Mouse (Mus musculus): ENCODE measurements at regions not wholly inside any gene's neighbourhood (a gene's known extent, or its start where the extent isn't known, plus 50 kb on each side); places are given as distances from the start of the nearest gene placed in this dataset.
A peak's percentile ranks its signal among the peaks of the same experiment; 100 is the strongest.

DNA sequence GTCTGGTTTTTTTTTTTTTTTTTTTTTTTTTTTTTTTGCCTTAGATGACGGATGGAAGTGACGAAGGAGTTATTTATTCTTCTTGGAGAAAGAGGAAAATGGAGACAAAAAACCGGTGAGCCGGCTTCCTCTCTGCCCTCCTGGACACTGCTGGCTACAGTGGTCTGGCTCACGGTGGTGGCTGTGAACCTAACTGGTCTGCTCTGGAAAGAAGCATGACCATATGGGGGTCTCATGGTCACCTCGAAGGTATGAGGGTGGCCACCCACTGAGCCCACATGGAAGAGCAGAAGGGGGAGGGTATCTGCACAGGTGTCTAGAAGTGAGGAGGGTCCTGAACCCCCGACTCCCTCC, 116.7 kb upstream of the Sulf2 start:
- H3K27ac ChIP-seq: no peak overlapping the region
- no peaks in the 10 kb centered on the region for H3K79me2 ChIP-seq (ENCODE audit: inconsistent target)
- no peaks in the 10 kb centered on the region for H3K36me3 ChIP-seq (ENCODE audit: inconsistent target)
- H3K4me3 ChIP-seq (ENCODE audit: inconsistent target): no peak overlapping the region
- 79% methylated on average over 6 of the region's 7 CpGs for WGBS (ENCODE audit: missing documents)

DNA sequence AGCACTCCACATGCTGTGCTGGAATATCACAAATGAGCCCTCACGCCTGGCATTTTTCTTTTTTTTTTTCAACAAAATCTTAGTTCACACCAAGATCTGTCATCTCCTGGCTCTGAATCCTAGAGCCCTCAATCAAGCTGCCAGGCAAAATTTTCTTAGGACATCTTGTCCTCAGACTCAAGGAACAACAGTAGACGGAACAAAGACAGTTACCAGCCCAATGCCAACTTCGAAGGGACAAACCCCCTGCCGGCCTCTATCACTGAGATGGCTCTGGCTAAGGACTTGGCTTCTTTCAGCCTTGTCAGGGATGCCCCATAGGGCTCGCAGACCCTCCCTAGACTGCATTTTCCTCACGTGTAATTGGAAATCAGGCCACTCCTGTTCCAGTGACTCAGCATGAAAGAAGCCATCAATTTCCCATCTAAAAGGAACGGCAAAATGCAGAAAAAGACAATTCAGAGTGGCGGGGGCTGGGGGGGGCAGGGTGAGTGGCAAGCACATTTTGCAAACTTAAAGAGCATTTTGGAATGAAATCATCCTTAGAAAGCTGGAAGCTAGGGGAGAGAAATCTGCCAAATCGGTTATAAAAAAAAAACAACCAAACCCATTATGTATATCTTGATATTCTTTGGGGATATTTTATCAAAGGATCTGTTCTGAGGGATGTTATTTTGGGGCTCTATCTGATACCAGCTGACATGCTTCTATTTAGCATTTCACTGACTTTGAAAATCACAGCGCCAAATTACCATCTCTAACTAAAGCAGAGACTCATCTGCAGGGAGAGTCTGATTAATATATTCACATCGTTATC, 116.1 kb upstream of the Sulf2 start:
- Histone ChIP-seq H3K79me2 (ENCODE audit: inconsistent target) (no peaks in the 10 kb centered on the region), H3K27ac (no peak overlapping the region), H3K4me3 (ENCODE audit: inconsistent target) (no peak overlapping the region), H3K36me3 (ENCODE audit: inconsistent target) (no peaks in the 10 kb centered on the region)
- 86% methylated on average over 10 of the region's 11 CpGs for whole genome bisulfite sequencing (ENCODE audit: missing documents)

DNA sequence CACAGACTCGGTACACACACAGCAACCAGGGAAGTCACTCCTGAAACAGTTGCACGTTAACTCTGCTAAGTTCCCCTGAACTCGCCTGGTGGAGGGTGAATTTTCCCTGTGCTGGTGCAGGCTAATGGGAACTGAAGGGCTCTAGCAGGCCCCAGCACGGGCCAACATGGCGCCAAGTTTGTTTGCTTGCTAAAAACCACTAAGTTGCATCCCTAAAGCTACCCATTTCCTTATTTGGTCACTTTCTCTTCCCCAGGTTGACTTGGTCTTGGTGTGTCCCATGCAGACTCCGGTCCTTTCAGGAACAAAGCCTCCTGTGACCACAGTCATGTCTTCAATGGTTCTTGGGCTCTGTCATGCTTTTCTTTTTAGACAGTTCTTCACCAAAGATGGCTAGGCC, 114.5 kb upstream of the Sulf2 start:
- H3K4me3 ChIP-seq (ENCODE audit: inconsistent target): no peak overlapping the region
- no peaks in the 10 kb centered on the region for H3K36me3 ChIP-seq (ENCODE audit: inconsistent target)
- no peaks in the 10 kb centered on the region for H3K79me2 ChIP-seq (ENCODE audit: inconsistent target)
- 69% methylated on average over 6 of the region's 6 CpGs for WGBS (ENCODE audit: missing documents)
- H3K27ac ChIP-seq: no peak overlapping the region

DNA sequence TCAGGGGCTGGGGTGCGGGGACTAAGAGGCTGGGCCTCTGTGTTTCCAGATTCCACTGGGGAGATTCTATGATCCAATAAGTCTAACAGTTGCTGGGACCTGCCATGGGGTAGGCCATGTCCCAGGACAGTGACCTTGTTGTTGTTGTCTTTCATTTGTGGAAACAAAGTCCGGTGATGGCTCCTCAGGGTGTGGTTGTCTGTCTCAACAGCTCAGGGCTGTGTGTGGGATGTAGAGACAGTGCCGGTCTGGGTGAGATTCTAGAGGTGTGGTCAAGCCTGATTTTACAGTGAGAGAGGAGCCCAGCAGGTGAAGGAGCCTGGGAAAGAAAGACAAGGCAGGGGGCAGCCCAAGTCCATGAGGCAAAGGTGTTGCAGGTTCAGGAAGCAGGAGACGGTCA, 111.5 kb upstream of the Sulf2 start:
- no peaks in the 10 kb centered on the region for H3K36me3 ChIP-seq (ENCODE audit: inconsistent target)
- no peak overlapping the region for H3K4me3 ChIP-seq (ENCODE audit: inconsistent target)
- 94% methylated on average over 3 of the region's 4 CpGs for WGBS (ENCODE audit: missing documents)
- H3K79me2 ChIP-seq (ENCODE audit: inconsistent target): no peaks in the 10 kb centered on the region
- no peak overlapping the region for H3K27ac ChIP-seq

DNA sequence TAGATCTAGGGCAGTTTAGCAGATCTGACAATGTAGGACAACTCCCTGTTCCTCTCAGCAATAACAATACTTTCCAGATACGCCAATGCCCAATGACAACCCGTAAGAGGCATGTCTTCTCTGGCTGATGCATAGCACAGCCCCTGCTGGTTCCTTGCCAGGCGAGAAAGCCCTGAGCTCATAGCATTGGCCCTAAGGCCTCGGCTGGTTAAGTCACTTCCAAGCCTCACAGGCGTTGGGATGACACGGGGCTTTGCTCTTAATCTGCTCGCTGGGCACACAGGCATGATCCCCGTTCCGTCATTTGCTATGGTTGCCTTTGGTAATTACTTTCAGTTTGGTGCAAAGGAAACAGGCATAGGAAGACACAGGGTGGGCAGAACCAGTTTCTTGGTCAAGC, 111.0 kb upstream of the Sulf2 start:
- no peak overlapping the region for H3K27ac ChIP-seq
- no peaks in the 10 kb centered on the region for H3K36me3 ChIP-seq (ENCODE audit: inconsistent target)
- H3K79me2 ChIP-seq (ENCODE audit: inconsistent target): no peaks in the 10 kb centered on the region
- no peak overlapping the region for H3K4me3 ChIP-seq (ENCODE audit: inconsistent target)
- 91% methylated on average over 9 of the region's 9 CpGs for WGBS (ENCODE audit: missing documents)

DNA sequence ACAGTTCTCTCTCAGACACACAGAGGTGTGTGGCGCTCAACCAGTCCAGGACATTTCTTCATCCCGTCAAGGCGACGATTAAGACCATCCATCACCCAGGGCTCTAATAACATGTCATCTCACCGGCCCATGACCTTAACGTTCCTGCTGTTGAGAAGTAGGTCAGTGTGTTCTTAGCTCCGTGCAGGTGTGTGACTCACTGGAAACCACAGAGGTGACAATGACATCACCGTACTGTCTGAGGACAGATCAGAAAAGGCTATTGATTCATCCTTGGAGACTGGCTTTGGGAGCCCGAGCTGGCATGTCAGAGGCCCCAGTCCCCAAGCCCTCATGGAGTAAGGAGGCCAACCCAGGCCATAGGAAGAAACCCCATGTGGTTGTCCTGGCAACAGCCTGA, 109.3 kb upstream of the Sulf2 start:
- no peaks in the 10 kb centered on the region for H3K36me3 ChIP-seq (ENCODE audit: inconsistent target)
- no peak overlapping the region for H3K4me3 ChIP-seq (ENCODE audit: inconsistent target)
- no peaks in the 10 kb centered on the region for H3K79me2 ChIP-seq (ENCODE audit: inconsistent target)
- no peak overlapping the region for H3K27ac ChIP-seq
- 95% methylated on average over 9 of the region's 9 CpGs for WGBS (ENCODE audit: missing documents)

DNA sequence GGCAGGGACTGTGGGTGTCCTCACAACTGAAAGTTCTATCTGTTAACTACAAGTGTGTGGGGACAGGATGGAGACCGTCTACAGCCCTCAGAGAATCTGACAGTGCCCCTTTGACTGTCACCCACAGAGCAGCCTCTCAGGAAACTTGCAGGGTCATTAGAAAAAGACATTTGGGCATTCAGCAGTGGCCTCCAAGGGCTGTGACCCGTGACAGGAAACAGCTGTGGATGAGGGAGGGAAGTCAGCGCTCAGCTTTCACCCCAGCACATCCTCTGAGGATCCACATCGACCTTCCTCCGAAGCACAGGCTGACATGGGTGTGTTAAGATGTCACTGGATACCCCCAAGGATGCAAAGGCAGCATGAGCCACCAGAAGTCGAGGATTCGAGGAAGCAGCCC, 106.3 kb upstream of the Sulf2 start:
- Histone ChIP-seq H3K36me3 (ENCODE audit: inconsistent target) (no peaks in the 10 kb centered on the region), H3K79me2 (ENCODE audit: inconsistent target) (no peaks in the 10 kb centered on the region), H3K4me3 (ENCODE audit: inconsistent target) (no peak overlapping the region), H3K27ac (peak overlapping the region; percentile 93)
- WGBS (ENCODE audit: missing documents): 0% methylated on average over 7 of the region's 7 CpGs

DNA sequence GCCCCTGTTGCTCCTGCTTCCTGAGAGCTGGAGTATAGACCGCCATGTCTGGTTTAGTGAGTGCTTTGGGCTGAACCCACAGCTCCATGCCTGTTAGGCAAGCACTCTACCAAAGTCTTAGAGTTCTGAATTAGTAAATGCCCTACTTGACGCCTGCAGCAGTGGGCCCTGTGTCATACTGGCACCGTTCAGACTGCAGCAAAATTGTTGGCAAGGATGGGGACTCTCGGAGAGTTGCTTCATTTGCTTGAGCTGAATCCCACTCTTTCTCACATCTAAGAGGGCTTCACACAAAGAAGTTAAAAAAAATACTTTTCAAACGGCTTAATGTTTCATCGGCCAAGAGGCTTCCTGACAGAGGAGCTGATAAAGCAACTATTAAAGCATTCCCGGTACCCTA, 105.6 kb upstream of the Sulf2 start:
- H3K79me2 ChIP-seq (ENCODE audit: inconsistent target): no peaks in the 10 kb centered on the region
- WGBS (ENCODE audit: missing documents): 86% methylated on average over 7 of the region's 7 CpGs
- H3K4me3 ChIP-seq (ENCODE audit: inconsistent target): no peak overlapping the region
- H3K27ac ChIP-seq: peak overlapping the region; percentile 93
- H3K36me3 ChIP-seq (ENCODE audit: inconsistent target): no peaks in the 10 kb centered on the region

DNA sequence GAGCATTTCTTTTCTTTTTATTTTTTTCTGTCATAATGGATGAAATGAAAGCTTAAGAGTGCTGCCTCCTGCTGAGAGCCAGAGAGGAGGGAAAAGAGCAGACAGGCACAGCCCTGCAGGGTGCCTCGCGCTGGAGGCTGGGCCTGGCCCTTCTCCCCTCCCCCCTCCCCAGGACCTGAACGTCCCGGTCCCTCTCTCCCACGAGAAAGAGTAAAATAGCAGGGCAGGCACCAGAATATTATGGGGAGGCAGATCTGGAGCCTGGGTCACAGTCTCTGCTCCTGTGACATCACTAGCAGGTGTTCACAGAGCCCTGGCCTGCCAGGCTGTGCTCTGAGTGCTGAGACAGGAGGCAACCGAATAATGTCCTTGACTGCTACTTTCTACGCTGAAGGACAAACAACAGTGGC, 103.3 kb upstream of the Sulf2 start:
- Histone ChIP-seq H3K79me2 (ENCODE audit: inconsistent target) (no peaks in the 10 kb centered on the region), H3K36me3 (ENCODE audit: inconsistent target) (no peaks in the 10 kb centered on the region), H3K4me3 (ENCODE audit: inconsistent target) (no peak overlapping the region), H3K27ac (no peak overlapping the region)
- 96% methylated on average over 2 of the region's 7 CpGs for WGBS (ENCODE audit: missing documents)

DNA sequence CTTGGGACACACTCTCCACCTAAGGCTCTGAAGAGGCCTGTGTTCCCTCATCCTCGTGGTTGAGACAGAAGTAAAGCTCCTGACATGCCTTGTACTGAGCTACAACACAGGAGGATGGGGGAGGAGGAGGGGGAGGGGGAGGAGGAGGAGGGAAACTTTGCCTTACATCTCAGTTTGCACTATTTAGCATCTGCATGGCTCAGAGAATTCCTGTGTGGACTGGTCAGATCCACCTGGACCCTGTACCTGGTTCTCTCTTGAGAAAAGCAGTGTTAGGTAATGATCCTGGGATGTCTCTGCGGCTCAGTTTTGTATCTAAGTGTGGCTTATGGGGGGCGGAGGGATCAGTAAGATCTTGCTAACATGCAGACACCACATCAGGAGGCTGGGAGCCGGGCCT, 102.2 kb upstream of the Sulf2 start:
- WGBS (ENCODE audit: missing documents): 91% methylated on average over 4 of the region's 4 CpGs
- no peak overlapping the region for H3K27ac ChIP-seq
- no peak overlapping the region for H3K4me3 ChIP-seq (ENCODE audit: inconsistent target)
- H3K36me3 ChIP-seq (ENCODE audit: inconsistent target): no peaks in the 10 kb centered on the region
- no peaks in the 10 kb centered on the region for H3K79me2 ChIP-seq (ENCODE audit: inconsistent target)

DNA sequence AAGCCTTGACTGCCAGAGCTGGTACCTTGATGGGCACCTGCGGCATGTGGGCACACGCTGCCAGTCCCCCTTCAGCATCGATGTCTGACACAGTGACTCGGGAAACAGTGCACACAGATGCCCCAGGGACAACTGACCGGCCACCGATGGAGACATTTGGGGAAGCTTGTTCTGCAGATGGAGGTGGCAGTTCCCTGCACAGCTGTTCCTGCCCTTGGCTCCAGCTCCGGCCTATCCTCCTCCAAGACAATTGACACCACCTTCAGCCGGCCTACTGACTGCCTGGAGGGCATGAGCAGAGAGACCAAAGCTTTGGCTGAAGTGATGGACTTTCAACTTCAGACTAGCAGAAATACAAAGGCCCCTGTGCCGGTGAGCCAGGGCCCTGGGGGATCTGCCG, 100.7 kb upstream of the Sulf2 start:
- H3K27ac ChIP-seq: no peak overlapping the region
- H3K36me3 ChIP-seq (ENCODE audit: inconsistent target): no peaks in the 10 kb centered on the region
- no peaks in the 10 kb centered on the region for H3K79me2 ChIP-seq (ENCODE audit: inconsistent target)
- H3K4me3 ChIP-seq (ENCODE audit: inconsistent target): no peak overlapping the region
- WGBS (ENCODE audit: missing documents): 93% methylated on average over 10 of the region's 10 CpGs

DNA sequence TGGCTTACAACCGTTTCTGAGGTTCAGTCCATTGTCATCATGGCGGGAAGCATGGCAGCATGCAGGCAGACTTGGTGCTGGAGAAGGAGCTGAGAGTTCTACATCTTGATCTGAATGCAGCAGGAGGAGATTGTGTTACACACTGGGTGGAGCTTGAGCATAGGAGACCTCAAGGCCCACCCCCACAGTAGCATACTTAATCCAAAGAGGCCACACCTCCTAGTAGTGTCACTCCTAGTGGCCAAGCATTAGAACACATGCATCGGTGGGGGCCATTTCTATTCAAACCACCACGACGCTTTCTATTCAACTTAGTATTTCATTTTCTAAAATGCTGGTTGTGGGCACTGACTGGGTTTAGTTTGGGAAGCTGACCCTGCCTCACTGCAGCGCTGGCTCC, 99.1 kb upstream of the Sulf2 start:
- Histone ChIP-seq H3K36me3 (ENCODE audit: inconsistent target) (no peaks in the 10 kb centered on the region), H3K27ac (no peak overlapping the region), H3K79me2 (ENCODE audit: inconsistent target) (no peaks in the 10 kb centered on the region), H3K4me3 (ENCODE audit: inconsistent target) (no peak overlapping the region)
- 94% methylated on average over 6 of the region's 6 CpGs for WGBS (ENCODE audit: missing documents)

DNA sequence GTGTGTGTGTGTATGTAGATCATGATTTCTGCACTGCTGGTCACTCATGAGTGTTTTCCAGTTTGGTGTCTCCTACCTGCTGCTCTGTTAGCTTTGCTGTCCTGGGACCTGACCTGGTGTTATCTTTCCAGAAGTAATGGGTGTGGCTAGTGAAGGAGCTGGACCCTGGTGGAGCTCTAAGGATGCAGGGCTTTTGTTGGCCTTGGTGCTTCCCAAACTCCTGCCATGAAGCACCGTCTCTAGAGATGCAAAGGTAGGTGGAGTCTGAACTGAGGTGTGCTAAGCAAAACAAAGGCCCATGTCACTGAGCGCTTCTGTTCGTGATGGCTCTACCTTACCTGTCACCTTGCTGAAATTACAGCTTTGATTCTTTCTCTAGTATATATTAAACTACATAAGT, 96.6 kb upstream of the Sulf2 start:
- Histone ChIP-seq H3K4me3 (ENCODE audit: inconsistent target) (no peak overlapping the region), H3K27ac (no peak overlapping the region), H3K79me2 (ENCODE audit: inconsistent target) (no peaks in the 10 kb centered on the region), H3K36me3 (ENCODE audit: inconsistent target) (no peaks in the 10 kb centered on the region)
- WGBS (ENCODE audit: missing documents): 100% methylated on average over 3 of the region's 3 CpGs

DNA sequence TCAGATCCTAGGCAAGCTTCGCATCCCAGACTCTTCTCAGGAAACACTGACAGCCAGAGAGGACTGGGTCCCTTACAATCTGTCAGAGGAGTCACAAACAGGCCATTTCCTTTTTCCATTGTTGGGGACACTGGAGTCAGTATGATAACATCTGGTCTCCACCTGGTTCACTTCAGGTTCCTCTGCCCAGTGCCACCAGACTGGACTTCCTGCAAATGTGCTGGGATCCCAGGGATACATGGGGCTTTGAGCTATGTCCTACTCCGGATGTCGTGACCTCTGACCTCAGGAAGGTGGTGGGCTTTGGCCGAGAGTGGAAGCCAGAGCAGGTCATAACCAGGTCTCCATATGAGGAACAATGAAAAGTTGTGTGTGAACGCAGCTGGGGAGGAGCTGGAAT, 96.0 kb upstream of the Sulf2 start:
- Histone ChIP-seq H3K27ac (no peak overlapping the region), H3K4me3 (ENCODE audit: inconsistent target) (no peak overlapping the region), H3K36me3 (ENCODE audit: inconsistent target) (no peaks in the 10 kb centered on the region), H3K79me2 (ENCODE audit: inconsistent target) (no peaks in the 10 kb centered on the region)
- WGBS (ENCODE audit: missing documents): 84% methylated on average over 5 of the region's 5 CpGs

DNA sequence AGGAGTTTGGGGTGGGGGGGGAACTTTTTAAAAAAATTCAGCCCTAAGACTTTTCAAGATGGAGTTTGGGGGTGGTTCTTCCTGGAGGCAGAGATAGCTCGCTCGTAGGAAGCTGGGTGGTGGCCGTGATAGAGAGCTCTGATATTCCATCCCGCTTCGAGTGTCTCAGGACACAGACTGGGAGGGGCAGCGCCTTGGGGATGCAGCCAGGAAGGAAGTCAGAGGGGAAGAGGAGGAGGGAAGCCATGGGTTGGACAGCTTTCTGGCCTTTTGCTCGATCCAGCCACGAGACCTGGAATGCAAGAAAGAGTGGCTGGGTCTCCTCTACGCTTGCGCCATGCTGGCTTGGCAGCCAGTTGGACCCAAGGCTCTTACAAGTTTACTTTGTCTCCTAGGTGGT, 95.1 kb upstream of the Sulf2 start:
- no peaks in the 10 kb centered on the region for H3K79me2 ChIP-seq (ENCODE audit: inconsistent target)
- no peaks in the 10 kb centered on the region for H3K36me3 ChIP-seq (ENCODE audit: inconsistent target)
- H3K4me3 ChIP-seq (ENCODE audit: inconsistent target): no peak overlapping the region
- H3K27ac ChIP-seq: no peak overlapping the region
- WGBS (ENCODE audit: missing documents): 87% methylated on average over 10 of the region's 10 CpGs

DNA sequence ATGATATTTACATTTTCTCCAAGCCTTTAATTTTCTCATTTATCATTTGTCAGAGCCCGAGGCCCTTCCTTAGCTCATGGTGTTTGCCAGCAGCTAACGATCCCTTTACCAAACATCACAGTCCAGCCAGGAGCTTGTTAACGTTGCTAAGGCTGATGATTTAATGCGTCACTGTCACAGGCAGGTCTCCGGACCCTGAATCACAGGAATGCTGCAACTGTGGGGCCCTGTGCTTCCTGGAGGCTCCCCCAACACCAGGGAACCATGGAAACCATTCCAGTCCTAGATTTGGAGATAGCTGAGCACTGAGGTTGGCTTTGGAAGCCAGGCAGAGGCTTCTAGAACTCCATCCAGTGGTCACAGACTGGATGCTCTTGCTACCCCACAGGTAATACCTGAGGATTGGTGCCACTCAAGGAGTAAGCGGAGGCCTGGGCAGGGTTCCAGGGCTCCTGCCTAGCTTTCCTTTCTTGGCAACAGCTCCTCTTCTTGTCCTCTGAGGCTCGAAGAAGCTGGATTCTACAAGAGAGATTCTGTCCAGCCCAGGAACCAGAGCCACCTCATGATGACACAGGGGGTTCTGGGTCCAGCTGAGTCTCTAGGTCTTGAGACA, 94.0 kb upstream of the Sulf2 start:
- WGBS (ENCODE audit: missing documents): 80% methylated on average over 7 of the region's 7 CpGs
- H3K27ac ChIP-seq: no peak overlapping the region
- H3K36me3 ChIP-seq (ENCODE audit: inconsistent target): no peaks in the 10 kb centered on the region
- H3K79me2 ChIP-seq (ENCODE audit: inconsistent target): no peaks in the 10 kb centered on the region
- H3K4me3 ChIP-seq (ENCODE audit: inconsistent target): no peak overlapping the region
